Mouse (Mus musculus) cerebellum, adult 2 months (tissue): ENCODE measurements around the gene Ptpn18.

ENCODE experiments used
- CTCF ChIP-seq: fragments of 200-500 bp; IDR thresholded peaks from 2 replicates; pipeline ENCODE4 v1.5.1; 2011; ENCODE audit warnings: low read depth, mild to moderate bottlenecking, control low read depth, low read length, moderate library complexity, borderline replicate concordance; ENCODE audit not compliant: insufficient read depth
- POLR2A ChIP-seq: fragments of 200-500 bp; IDR thresholded peaks from 2 replicates; pipeline ENCODE4 v1.6.1; 2011; ENCODE audit warnings: low read length, control low read depth, borderline replicate concordance; ENCODE audit not compliant: insufficient read depth

- no peak for TF ChIP-seq POLR2A
- TF ChIP-seq CTCF: peak; percentile 27; the same call in 1 of the 2 replicates
Observed at GRCm38 (mm10) chr1:34439961-34440630, 19.5 kb upstream of the Ptpn18 start.
